Mouse (Mus musculus): ENCODE measurements around the gene Trappc12.
A peak's percentile ranks its signal among the peaks of the same experiment; 100 is the strongest.
"Not testable (repeated sequence)": the region's sequence is repeated elsewhere in the genome, so short reads cannot be mapped to it uniquely, and the experiment has no call there.

Gene Trappc12

DNA sequence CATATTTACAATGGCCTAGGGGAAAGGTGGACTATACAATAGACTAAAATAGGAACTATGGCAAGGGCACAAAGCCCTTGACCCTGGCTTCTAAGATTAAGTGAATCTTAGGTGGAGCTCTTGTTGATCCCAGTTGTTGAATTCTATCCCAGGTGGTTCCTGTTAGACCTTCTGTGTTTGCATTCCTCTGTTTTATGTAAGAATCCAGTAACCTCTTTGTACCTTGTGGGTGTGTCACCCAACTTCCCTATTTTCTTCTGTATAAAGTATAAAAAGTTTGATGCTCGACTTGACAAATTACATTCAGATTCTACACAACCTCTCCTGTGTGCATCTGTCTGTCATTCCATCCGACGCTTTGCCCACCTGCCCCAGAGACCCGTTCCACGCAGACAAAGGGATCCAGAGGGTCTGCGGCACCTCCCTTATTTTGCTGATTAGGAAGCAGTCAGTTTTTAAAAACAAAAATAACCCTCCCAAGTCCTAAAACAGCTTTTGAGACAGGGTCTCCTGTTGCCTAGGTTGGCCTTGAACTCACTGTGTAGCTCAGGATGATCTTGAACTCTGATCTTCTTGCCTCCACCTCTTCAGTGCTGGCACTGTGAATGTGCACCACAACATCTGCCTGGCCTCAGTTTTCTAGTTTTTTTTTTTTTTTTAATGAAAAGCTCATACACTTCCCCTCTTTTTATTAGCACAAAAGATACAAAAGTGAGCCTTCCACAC lies 16.6 kb downstream of the Trappc12 start:
- DNase-seq (ENCODE audit: low read depth, low spot score) = not testable (repeated sequence)

DNA sequence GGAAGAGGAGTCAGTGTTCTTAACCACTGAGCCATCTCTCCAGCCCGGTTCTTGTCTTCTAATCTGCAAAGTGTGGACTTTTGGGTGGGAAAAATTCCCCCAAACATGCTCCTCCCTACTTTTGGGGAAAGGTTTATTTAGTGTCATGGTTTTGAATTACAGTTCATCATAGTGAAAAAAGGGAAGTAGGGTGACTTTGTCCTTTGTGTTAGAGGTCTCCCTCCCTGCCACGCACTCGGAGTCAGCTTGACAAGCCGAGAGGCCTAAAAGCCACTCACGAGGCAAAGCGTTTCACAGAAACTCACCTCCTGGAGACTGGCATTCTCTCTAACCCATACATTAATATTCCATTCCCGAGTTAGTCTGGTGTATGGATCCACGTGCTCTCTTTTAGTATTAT lies 17.6 kb downstream of the Trappc12 start:
- no peak for DNase-seq (ENCODE audit: low read depth, low spot score)

DNA sequence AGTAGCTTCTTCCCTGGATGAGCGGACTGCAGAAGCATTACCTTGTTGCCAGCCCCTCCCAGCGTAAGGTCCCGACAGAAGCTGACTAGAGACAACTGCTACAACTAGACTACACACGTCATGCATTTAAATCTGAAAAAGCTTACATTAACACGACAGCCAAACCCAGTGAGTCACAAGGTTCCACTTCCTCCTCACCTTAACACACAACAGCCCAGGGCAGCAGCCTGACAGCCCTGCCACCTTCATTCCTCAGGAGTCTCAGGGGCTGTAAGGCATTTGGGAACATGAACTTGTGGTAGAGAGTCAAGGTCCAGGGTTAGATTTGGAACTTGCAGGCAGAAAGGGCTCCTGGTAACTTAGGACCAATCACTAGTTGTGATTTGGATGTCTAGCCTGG lies 23.2 kb downstream of the Trappc12 start:
- no peak for DNase-seq (ENCODE audit: low read depth, low spot score)

DNA sequence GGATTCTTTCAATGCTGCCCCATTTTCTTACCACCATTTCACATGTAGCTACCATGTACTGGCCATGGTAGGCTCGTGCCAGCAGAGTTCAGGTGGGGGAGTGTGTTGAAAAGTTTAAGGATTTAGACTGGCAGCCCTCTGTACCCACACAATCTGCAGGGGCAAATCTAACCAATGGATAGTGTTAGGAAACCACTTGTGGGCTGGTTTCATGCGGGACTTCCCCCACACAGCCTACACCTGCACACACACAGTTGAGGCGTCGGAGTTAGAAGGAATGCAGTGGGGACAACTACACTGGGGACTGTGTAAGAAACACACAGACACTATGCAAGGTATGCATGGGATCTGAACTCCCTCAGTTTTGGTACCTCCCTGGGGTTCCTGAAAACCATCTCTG lies 24.1 kb downstream of the Trappc12 start:
- no peak for DNase-seq (ENCODE audit: low read depth, low spot score)

DNA sequence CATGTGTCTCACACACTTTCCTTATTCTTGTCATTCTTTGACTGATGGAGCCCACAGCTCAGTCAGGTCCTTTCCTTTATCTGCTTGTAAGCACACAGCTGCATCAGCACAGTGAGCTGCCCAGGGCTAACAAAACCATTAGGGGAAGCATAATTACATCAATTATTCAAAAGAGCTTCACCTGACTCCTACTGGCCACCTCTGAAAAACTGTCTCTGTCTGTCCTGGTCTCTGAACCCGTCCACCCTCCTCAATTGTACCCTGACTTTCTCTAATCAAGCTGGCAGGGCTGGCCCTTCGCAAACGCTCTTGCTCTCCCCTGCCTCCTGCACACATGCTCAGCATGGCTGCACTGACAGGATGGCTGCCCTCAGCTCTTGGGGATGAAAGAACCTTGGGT lies 25.9 kb downstream of the Trappc12 start:
- no peak for DNase-seq (ENCODE audit: low read depth, low spot score)

DNA sequence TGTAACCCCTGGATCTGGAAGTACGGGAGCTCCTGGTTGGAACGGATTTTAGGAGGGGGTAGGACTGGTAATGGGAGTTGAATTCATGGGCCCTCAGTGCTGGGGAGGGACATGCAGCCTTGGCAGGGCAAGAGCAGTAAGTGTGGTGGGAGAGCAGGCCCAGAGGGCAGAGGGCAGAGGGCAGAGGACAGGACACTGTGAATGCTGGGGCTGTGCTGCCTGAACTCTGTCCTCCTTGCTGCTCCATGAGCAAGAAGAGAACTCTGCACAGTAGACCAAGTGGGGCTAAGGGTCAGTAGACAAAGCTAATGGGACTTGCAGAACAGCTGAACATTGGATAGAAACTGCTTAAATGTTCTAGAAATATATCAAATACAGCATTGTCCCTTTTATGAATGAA lies 32.2 kb downstream of the Trappc12 start:
- no peak for DNase-seq (ENCODE audit: low read depth, low spot score)

DNA sequence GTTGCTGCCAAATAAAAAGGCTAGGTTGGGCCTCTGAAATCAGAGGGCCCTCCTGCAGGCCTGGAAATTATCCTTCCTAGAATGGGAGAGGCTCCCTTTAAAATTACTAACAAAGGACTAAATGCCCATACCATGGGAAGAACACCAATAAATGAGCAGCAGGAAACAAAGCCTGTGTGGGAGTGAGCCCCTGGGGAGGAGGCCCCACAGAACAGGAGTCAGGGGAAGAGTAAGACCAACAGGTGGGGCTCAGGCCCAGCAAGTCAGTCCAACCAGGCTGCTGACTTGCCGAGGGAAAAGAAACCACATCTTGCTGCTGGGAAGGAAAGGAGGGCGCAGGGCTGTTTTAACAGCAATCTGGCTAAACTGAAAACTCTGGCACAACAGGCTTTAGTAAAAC lies 33.2 kb downstream of the Trappc12 start:
- no peak for DNase-seq (ENCODE audit: low read depth, low spot score)

DNA sequence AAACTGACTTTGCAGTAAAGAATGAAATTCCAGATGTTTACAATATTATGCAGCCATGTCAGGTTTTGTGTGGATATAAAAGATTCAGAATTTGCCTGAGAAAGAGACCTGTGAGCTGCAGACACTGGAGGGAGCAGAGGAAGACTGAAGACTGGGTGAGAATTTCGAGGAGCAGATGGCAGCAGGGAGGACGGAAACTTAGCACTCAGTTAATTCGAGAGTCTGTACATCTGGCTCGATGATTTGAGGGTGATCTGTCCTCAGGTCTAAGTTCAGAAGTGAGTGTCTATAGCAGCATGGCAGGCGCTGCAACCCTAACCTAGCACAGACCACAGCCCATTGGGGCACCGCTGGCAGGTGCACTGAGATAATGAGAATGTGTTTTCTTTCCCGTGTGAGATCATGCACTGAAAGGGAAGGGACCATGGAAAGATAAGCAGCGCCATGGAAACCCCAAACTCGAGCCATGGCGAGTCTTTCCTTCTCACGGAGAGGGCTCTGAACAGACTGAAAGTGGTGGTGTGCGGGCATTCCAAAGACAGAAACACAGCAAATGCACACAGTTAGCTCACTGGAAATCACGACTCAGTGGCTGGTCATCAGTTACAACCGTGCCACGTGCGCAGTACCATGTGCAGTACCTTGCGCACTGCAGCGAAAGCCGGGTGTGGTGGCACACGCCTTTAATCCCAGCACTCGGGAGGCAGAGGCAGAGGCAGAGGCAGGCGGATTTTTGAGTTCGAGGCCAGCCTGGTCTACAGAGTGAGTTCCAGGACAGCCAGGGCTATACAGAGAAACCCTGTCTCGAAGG lies 35.2 kb downstream of the Trappc12 start:
- DNase-seq (ENCODE audit: low read depth, low spot score) = no peak

DNA sequence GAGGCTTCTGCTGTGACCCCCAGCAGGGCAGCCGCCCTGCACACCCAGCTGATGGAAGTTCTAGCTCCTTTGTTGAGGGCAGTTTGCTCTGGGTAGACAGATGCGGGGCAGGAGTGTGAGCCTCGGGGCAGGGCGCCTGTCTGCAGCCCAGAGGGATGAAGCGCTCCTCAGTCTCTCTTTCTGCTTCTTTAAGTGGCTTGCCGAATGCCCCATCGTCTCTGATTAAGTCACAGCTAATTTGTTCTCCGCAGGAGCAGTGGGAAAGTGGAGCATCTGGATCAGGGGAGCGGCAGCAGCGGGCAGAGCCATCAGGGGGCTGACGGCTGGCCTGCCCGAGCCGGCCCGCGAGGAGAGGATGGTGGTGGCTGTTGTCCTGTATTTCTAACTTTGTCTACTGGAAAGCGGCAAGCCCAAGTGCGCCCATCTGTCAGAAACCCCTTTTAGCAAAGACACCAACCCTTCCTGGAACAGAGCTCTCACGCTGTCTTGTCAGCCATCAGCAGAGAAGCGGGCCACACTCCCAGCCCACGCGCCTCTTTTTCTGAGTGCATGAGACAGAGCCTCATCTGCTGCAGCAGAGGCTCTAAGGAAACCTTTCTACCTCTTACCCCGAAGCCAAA lies 39.6 kb downstream of the Trappc12 start:
- DNase-seq (ENCODE audit: low read depth, low spot score) = no peak

DNA sequence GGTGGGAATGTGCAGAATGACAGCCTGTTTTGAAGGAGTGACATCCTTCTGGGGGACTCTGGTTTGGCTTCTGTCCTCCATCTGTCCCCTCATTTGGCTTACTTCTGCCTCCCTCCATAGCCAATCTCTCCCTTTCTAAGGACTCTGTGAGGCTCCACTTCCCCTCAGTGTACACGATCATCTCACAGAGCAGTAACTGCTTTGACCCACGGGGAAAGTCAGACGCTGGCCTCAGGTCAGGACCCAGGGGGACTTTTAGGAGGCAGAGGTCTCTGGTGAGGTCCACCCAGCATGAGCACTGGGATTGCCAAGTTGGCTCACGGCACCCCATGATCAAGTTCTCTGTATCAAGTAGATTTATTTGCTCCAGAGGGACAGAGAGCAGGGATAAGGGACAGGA lies 42.1 kb downstream of the Trappc12 start:
- no peak for DNase-seq (ENCODE audit: low read depth, low spot score)

DNA sequence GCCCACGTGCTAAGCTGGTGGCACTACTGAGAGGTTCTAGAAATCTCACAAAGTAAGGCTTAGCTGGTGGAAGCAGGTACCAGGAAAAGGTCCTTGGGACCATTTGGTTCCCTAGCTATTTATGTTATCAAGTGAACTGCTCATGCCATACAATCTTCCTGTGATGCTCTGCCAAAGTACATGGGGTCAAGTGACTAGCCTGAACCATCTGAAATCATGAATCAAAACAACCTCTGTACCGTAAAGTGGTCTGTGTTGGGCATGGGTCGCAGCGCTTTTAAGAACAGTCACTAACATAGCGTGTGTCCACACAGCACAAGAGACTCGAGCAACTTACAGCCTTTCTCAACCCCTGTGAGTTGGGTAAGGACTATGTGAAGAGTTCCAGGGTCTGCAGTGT lies 45.1 kb downstream of the Trappc12 start:
- no peak for DNase-seq (ENCODE audit: low read depth, low spot score)

DNA sequence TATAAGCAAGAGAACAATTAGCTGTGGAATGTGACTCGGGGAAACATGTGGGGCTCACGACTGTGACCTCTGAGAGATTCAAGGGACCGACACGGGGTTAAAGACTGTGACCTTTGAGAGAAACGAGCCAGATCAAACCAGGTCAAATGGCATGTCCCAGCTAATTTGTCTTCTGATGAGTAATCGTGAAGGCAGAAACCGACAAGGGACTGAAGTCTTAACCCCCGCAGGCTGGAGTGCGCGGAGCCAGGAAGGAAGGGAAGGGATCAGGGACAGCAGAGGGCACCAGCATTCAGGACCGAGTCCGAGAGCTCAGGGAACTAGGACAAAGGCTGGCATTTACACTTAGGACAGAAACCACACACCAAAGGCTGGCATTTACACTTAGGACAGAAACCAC lies 45.9 kb downstream of the Trappc12 start:
- DNase-seq (ENCODE audit: low read depth, low spot score) = peak; percentile 16

DNA sequence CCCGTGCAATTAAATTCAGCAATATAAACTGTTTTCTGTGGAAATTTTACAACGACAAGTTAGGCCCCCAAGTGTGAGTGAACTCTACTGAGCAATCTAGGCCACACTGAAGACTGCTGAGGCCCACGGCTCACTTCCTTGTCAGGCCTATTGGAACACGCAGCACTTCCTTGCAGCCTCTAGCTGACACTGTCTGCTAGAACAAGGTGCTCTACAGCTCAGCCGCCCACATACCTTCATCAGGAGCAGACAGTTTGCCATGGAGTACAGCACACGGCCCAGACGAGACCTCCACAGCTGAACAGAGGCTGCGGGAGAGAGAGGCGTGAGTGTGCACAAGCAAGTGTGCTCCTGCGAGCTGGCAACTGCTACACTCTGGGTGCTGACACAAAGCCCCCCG lies 49.0 kb downstream of the Trappc12 start:
- no peak for DNase-seq (ENCODE audit: low read depth, low spot score)

DNA sequence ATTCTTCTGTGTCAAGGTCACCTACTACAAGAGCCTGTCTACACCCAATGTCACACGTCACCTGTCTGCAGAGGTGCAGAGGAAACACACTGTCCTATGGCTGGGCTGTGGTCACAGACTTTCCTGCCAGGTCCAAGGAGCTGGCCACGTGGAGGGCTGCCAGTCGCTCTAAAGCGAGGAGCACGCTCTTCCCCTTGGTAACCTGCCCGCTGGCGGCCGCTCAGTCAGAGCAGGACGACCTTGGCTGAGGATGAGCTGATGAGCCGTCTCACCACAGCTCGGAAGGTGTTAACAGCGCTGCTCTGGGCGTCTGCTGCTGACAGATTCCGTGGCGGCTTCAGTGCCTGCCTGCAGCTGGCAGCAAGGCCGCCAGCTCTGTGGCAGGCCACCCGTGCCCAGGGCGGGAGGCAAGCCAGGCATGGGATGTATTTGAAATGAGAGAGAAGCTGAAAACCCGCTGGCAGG lies 49.7 kb downstream of the Trappc12 start:
- DNase-seq (ENCODE audit: low read depth, low spot score) = no peak

DNA sequence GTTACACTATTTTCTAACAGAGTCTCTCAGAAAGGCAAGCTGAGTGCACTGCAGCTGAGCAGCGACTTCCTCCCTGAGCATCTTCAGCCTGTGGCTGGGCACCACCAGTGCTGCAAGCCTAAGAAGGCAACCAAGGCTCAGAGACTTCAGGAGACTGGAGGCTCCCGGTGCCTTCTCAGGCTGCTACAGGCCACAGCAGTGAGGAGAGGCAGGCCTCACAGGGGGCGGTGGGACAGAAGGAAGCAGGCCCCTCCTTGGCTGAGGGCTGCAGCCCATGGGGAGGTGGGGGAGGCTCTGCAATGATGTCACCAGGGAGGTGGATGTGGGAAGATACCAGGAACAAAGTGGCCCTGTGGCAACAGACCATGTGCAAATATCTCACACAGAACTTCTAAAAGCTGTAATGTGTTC lies 50.2 kb downstream of the Trappc12 start:
- DNase-seq (ENCODE audit: low read depth, low spot score) = no peak

DNA sequence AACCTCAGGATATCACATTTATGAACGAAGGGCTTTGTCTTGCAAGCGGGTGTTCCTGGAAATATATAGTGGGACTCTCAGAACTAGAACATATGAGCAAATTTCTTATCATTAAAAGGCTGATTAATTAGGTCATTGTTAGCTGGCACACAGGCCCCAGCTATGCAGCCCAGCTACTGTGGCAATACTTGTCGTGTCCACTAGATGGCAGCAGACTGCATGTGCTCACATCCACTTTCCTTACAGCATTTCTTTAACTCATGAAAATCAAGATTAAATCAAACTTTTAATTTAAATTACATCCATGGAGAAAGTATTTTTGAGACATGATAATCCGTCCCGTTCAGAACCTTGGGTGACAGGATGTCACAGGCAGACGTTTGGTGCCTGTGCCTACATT lies 50.6 kb downstream of the Trappc12 start:
- peak; percentile 67 for DNase-seq (ENCODE audit: low read depth, low spot score)

DNA sequence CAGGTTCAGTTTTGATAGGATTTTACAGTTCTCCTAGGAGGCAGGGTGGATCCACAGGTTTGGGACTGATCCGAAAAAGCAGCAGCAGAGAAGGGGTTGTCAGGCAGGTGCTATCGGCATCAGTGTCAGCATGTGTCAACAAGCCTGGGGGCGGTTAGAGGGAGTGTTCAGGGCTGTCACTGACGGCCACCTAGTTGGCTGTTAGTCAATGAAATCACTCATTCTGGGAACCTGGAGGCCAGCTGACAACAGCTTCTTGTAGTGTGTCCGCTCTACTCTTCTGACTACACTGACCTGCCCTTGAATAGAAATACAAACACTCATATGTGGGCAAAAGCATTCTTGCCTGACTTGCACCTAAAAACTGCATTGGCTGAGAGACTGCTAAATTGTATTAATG lies 51.2 kb downstream of the Trappc12 start:
- DNase-seq (ENCODE audit: low read depth, low spot score) = no peak

DNA sequence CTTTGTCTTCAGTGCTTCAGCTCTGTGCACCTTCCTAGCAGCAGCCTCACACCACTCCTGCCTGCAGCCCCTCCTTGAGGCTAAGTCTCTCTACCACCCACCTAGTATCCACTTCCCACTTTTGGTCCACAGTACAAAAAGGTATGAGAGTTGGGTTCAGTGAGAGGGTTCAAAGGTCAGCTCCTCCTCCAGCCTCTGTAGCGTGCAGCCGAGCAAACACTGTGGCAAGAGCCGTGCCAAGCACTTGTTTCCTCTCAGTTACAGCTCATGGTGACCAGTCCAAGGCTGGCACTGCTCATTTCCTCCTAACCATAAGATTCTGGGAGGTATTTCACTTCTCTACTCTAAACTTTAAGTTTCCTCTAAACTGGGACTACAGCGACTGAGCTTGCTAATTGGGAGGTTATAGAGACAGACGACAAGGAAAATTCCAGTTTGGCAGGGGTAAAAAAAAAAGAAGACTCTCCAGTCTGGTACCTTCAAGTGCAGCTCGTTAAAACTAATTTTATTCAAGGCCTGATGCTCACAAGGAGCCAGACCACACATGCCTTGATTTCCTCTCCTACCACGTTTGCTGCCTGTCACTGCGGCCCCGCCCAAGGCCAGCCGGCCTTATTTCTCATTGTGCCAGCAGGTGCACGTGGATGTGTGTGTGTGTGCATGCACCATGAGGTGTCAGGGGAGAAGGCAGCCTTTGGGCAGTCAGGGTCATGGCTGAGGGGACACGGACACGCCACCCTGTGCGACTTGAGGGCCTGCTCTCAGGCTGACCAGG lies 52.3 kb downstream of the Trappc12 start:
- no peak for DNase-seq (ENCODE audit: low read depth, low spot score)

DNA sequence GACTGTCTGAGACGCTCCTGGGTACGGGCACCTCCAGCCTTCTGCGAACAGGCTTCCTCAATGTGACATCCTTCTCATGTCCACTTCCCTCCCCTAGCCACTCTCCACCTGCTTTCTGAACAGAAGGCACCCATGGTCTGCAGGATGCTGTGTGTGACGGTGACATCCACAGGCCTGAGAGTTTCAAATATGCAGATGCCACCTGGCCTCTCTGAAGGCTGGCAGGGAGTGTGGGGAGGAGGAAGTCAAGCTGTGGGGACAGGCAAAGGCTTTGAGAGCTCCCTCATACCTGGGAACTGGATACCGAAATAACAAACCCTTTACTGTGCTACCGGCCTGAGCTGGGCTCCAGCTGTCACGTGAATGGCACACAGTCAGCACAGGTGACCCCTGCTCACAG lies 55.5 kb downstream of the Trappc12 start:
- no peak for DNase-seq (ENCODE audit: low read depth, low spot score)

DNA sequence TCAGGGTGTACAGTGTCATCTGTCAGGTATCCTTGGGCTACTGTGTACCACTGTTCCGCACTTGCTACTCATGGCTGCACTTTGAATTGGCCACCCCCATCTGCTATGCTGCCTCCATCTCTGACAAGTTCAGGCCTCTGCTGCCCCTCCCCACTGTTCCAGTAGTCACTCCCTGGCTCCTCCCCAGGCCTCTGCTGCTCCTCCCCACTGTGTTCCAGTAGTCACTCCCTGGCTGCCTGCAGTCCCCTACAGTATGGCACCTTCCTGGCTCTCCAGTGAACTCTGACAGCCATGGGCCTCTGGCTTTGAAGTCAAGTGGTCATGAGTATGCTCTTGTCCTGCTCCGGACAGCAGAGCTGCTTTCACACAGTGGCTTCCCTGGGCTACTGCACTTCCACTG lies 56.0 kb downstream of the Trappc12 start:
- no peak for DNase-seq (ENCODE audit: low read depth, low spot score)

DNA sequence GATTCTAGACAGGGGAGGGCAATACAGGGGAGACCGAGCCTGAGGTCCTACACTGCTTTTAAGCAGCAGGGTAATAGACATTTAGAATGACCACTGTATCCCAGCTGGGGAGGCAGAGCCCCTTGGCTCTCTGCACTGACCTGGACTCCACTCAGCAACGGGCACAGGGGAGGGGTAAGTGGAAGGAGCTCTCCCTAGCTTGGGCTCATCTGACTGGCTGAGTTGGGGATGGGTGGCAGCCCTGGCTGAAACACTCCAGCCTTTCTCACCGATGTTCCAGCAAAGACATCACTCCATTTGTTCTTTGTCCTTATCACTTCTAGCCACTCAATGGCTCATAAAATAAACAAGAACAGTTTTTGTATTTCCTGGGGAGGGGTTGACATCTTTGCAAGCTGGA lies 56.5 kb downstream of the Trappc12 start:
- DNase-seq (ENCODE audit: low read depth, low spot score) = no peak

DNA sequence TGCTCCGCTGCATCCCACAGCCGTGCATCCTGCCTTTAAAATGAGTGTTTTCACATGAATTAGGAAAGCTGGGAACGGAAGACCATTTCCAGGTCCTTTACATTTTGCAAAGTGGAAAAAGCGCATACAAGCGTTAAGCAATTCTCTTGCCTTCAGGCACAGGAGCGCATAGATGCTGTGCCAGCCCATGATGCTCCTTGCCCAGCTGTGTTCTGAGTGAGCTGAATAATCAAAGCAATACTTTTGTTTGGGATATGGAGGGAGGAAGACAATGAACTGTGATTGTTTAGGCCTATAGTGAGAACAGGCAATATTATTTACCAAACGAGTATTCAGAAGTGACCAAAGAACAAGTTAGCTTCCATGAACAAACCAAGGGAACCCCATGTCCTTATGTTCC lies 59.5 kb downstream of the Trappc12 start:
- DNase-seq (ENCODE audit: low read depth, low spot score) = no peak
